Mouse (Mus musculus) kidney, postnatal 0 days (tissue): ENCODE measurements around the gene Lhx6. TPM values are rescaled to one million over a fixed set of nuclear protein-coding genes. Genes with fewer than 3 reads are reported as not detected.

ENCODE experiments used
- ATAC-seq: fragments of 200-750 bp; cut with Nextera tagmentation; replicated peaks from 2 replicates; pipeline ENCODE4 v1.8.0; 2017; ENCODE audit warnings: low read depth, moderate number of reproducible peaks, moderate TSS enrichment, moderate library complexity; ENCODE audit not compliant: low FRiP score
- DNase-seq: peaks from one replicate; pipeline ENCODE4 v3.0.0-alpha.2; 2016; ENCODE audit warnings: low spot score
- H3K27ac ChIP-seq: fragments of 300-500 bp; sonication (generic); 2 replicates; pipeline ENCODE4 v1.5.1; 2014; ENCODE audit warnings: mild to moderate bottlenecking
- H3K27me3 ChIP-seq: fragments of 300-500 bp; sonication (generic); 2 replicates; pipeline ENCODE4 v1.6.1; 2014; ENCODE audit warnings: low read length, mixed read lengths; ENCODE audit not compliant: insufficient read depth
- H3K36me3 ChIP-seq: fragments of 300-500 bp; sonication (generic); 2 replicates; pipeline ENCODE4 v1.6.1; 2014; ENCODE audit warnings: low read length, mixed read lengths; ENCODE audit not compliant: insufficient read depth
- H3K4me1 ChIP-seq: fragments of 300-500 bp; sonication (generic); replicated peaks from 2 replicates; pipeline ENCODE4 v1.6.1; 2014; ENCODE audit warnings: antibody characterized with exemption, low read length, mixed read lengths; ENCODE audit not compliant: insufficient read depth
- H3K4me2 ChIP-seq: fragments of 300-500 bp; sonication (generic); 2 replicates; pipeline ENCODE4 v1.6.1; 2014; ENCODE audit warnings: mild to moderate bottlenecking, low read length, moderate library complexity, mixed read lengths
- H3K4me3 ChIP-seq: fragments of 300-500 bp; sonication (generic); replicated peaks from 2 replicates; pipeline ENCODE4 v1.5.1; 2014; ENCODE audit warnings: low read depth, low read length
- H3K9ac ChIP-seq: fragments of 300-500 bp; sonication (generic); 2 replicates; pipeline ENCODE4 v1.6.1; 2014; ENCODE audit warnings: low read depth, low read length
- H3K9me3 ChIP-seq: fragments of 300-500 bp; sonication (generic); replicated peaks from 2 replicates; pipeline ENCODE4 v1.6.1; 2016; ENCODE audit warnings: low read length, inconsistent platforms, mixed read lengths
- CTCF ChIP-seq: IDR thresholded peaks from 2 replicates; pipeline ENCODE4 v1.5.1; 2016; ENCODE audit warnings: antibody characterized with exemption, low read depth, mild to moderate bottlenecking, moderate library complexity
- WGBS: fragments of 180-500 bp; shearing (Covaris S2); extraction: QIAGEN DNeasy Blood & Tissue Kit; methylation state at CpG from one replicate; pipeline ENCODE4 v1.1.7; 2014; 5-methylcytosine and 5-hydroxymethylcytosine counted together
- polyA plus RNA-seq: library from polyadenylated mRNA; unstranded; fragments of >200 nt; fragmentation: Nextera tagmentation; extraction: Ambion mirVana; gene quantifications from 2 replicates; pipeline ENCODE4 v1.2.1, GENCODE M21; 2015

Gene Lhx6
- polyA plus RNA-seq, 1 experiment from 2014 or later = 1.7 TPM

GRCm38 (mm10) chr2:36085041-36085440, 20.2 kb downstream of the Lhx6 start:
- H3K9me3 ChIP-seq = no peaks in the 10 kb centered on the region
- WGBS = 93% methylated on average over 1 of the region's 1 CpGs
- H3K4me3 ChIP-seq = no peak overlapping the region
- no peaks in the 10 kb centered on the region for H3K36me3 ChIP-seq
- H3K9ac ChIP-seq = no peak overlapping the region
- no peak for ATAC-seq
- no peaks in the 10 kb centered on the region for H3K4me1 ChIP-seq
- no peak overlapping the region for H3K4me2 ChIP-seq
- TF ChIP-seq CTCF = no peak
- peaks cover 11% of the 10 kb centered on the region for H3K27me3 ChIP-seq
- no peak overlapping the region for H3K27ac ChIP-seq
- no peak for DNase-seq

- ATAC-seq (no peak), DNase-seq (no peak)
- H3K27ac ChIP-seq = no peak overlapping the region
- no peak overlapping the region for H3K9ac ChIP-seq
- H3K27me3 ChIP-seq = no peaks in the 10 kb centered on the region
- no peaks in the 10 kb centered on the region for H3K4me1 ChIP-seq
- H3K4me3 ChIP-seq = no peak overlapping the region
- H3K36me3 ChIP-seq = no peaks in the 10 kb centered on the region
- no peak overlapping the region for H3K4me2 ChIP-seq
- 85% methylated on average over 9 of the region's 9 CpGs for WGBS
- H3K9me3 ChIP-seq = no peaks in the 10 kb centered on the region
- no peak for TF ChIP-seq CTCF
These were observed 22.2 kb downstream of the Lhx6 start for GRCm38 (mm10) chr2:36082802-36083580.

- peak; percentile 83 for DNase-seq
- Histone ChIP-seq H3K4me1 (no peaks in the 10 kb centered on the region), H3K4me2 (no peak overlapping the region), H3K27ac (no peak overlapping the region), H3K27me3 (no peaks in the 10 kb centered on the region), H3K9ac (no peak overlapping the region), H3K4me3 (no peak overlapping the region), H3K9me3 (no peaks in the 10 kb centered on the region), H3K36me3 (no peaks in the 10 kb centered on the region)
- 13% methylated on average over 9 of the region's 9 CpGs for WGBS
- no peak for TF ChIP-seq CTCF
- peak; percentile 90 for ATAC-seq
These were observed 23.8 kb downstream of the Lhx6 start for GRCm38 (mm10) chr2:36081446-36081845.

GRCm38 (mm10) chr2:36077160-36077761, 27.9 kb downstream of the Lhx6 start:
- no peaks in the 10 kb centered on the region for H3K27me3 ChIP-seq
- no peak overlapping the region for H3K27ac ChIP-seq
- WGBS = 19% methylated on average over 11 of the region's 11 CpGs
- no peaks in the 10 kb centered on the region for H3K4me1 ChIP-seq
- peak overlapping the region; percentile 1; the same call in 1 of the 2 replicates for H3K4me2 ChIP-seq
- no peak overlapping the region for H3K9ac ChIP-seq
- no peak for ATAC-seq
- no peaks in the 10 kb centered on the region for H3K9me3 ChIP-seq
- H3K4me3 ChIP-seq = no peak overlapping the region
- no peaks in the 10 kb centered on the region for H3K36me3 ChIP-seq
- no peak for TF ChIP-seq CTCF
- DNase-seq = no peak

- H3K9ac ChIP-seq = no peak overlapping the region
- no peak for DNase-seq
- H3K4me1 ChIP-seq = no peaks in the 10 kb centered on the region
- 86% methylated on average over 5 of the region's 5 CpGs for WGBS
- no peak overlapping the region for H3K4me2 ChIP-seq
- no peaks in the 10 kb centered on the region for H3K27me3 ChIP-seq
- no peak for TF ChIP-seq CTCF
- ATAC-seq = no peak
- no peaks in the 10 kb centered on the region for H3K36me3 ChIP-seq
- no peak overlapping the region for H3K4me3 ChIP-seq
- H3K27ac ChIP-seq = no peak overlapping the region
- no peaks in the 10 kb centered on the region for H3K9me3 ChIP-seq
These were observed 30.0 kb downstream of the Lhx6 start for GRCm38 (mm10) chr2:36075210-36075609.

- 45% methylated on average over 3 of the region's 3 CpGs for WGBS
- ATAC-seq (no peak), DNase-seq (no peak)
- no peaks in the 10 kb centered on the region for H3K36me3 ChIP-seq
- no peaks in the 10 kb centered on the region for H3K4me1 ChIP-seq
- no peak overlapping the region for H3K9ac ChIP-seq
- no peaks in the 10 kb centered on the region for H3K27me3 ChIP-seq
- H3K4me3 ChIP-seq = no peak overlapping the region
- H3K9me3 ChIP-seq = no peaks in the 10 kb centered on the region
- no peak overlapping the region for H3K4me2 ChIP-seq
- no peak overlapping the region for H3K27ac ChIP-seq
- TF ChIP-seq CTCF = no peak
These were observed 31.4 kb downstream of the Lhx6 start for GRCm38 (mm10) chr2:36073781-36074180.
